Mouse (Mus musculus) lung, adult 10 weeks (tissue): ENCODE measurements around the gene Timmdc1. TPM values are rescaled to one million over a fixed set of nuclear protein-coding genes. Genes with fewer than 3 reads are reported as not detected.

Experiments
- polyA plus RNA-seq: library from polyadenylated mRNA; stranded (reverse); fragments of 350-450 nt; fragmentation: Illumina TruSeq; extraction: RNeasy Lipid Tissue Mini Kit (QIAGEN cat#74804); gene quantifications from one replicate; pipeline ENCODE4 v1.2.3, GENCODE M21; 2014; ENCODE audit warnings: low read depth, low replicate concordance; ENCODE audit not compliant: insufficient read depth

The Timmdc1 gene
- polyA plus RNA-seq: 11.8 TPM

DNA sequence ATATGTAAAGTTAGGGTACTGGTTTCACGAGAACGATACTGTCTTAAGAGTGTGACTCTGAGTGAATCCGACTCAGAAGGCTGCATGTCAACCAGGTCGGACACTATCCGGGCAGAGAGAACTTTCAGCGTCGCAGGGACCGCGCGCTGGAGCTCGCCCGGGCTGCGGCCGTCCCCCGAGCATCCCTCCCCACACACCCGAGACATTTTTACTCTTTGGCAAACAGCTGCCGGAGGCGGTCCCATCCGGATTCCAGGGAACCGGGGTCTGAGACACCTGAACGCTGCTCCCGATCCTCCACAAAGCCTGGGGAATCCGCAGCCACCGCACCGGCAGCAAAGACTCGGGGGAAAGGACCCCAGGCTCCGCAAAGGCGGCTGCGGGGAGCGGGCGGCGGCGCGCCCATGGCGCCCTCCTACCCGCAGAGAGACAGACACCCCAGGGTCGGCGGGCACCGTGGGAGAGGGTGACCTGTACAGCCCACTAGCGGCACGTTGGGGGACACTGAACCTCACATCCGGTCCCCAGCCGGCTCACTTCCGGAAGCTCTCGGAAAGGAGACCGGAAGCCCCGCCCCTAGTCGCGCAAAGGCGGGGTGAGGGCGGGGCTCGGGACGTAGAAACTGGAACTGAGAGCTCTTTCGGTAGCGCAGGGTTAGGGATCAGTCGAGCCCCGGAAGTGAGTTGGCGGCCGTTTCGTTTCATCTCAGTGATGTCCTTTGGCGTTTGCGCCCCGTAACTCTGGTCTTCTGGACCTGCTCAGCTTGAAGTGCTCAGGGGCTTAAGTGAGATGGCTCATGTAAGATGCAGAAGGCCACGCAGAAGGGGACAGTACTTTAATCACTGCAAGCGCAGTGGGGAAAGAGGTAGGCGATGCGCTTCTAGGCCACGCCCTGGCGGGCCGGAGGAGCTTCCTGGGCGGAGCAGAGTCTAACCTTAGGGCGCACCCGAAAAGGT is at the start of gene Timmdc1:
TSS of gene Timmdc1 (minus strand) at position 535 of the 956 bp plus-strand sequence.

DNA sequence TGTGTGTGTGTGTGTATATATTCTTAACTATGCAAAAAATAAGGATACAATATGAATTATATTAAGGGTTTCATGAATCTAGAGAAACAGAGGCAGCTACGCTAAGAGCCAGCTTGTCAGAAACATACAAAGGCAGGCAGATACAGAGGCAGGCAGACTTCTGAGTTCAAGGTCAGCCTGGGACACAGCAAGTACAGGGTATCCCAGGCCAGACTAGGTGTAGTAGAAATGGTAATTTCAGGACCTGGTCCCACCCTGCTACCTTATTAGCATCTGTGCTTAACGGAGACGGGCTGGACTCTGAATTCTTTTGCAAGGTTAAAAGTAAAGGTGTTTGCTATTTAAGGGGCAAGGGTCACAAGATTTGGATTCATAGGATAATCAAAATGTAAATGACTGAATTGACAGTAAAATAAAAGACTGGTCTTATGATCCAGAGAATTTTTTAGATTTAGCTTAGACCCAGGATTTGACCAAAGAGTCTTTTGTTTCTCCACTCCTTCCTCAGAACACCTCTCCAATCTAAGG is 35.8 kb upstream of the Timmdc1 start, which contains the start of gene Tmem39a:
TSS of gene Tmem39a (plus strand) at position 478 of the 528 bp plus-strand sequence.

DNA sequence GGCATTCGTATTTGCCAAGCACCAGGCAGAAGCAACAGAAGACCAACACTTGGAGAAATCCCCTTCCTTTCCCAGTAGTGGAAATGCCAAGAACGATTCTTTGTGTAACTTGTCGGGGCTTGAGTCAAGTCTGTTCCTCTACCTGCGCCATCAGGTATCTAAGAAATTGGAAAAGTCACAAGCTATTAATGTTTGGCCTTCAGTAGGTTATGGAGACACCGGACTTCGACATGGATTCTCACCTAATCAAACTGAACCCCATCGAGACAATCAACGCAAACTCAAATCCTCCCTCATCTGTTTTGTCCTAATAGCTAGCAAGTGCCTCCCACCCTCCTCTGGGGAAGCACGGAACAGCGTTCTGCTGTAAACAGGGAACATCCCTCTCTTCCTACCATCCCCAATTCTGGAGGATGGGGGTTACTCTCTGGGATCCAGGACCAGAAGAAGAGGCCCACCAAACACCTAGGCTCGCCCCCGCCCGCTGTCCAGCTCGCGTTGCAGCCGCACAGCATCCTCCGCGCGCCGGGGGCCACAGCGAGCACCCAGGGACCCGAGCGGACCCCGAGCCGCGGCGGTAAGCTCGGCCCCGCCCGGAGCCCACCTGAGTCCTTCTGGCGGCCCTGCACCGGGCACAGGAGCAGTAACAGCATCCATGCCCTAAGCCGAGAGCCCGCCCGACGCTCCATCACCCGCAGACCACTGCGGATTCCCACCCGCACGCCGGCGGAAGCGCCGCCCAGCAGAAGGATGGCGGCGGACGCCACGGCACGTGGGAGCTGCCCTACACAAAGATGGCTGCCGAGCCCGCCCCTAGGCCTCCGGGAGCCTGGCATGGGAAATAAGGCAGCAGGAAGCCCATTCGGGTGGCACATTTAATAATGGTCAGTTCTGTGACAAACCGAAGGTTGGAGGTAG is 27.3 kb upstream of the Timmdc1 start, which contains the start of gene Poglut1:
TSS of gene Poglut1 (minus strand) at position 780 of the 918 bp plus-strand sequence.

DNA sequence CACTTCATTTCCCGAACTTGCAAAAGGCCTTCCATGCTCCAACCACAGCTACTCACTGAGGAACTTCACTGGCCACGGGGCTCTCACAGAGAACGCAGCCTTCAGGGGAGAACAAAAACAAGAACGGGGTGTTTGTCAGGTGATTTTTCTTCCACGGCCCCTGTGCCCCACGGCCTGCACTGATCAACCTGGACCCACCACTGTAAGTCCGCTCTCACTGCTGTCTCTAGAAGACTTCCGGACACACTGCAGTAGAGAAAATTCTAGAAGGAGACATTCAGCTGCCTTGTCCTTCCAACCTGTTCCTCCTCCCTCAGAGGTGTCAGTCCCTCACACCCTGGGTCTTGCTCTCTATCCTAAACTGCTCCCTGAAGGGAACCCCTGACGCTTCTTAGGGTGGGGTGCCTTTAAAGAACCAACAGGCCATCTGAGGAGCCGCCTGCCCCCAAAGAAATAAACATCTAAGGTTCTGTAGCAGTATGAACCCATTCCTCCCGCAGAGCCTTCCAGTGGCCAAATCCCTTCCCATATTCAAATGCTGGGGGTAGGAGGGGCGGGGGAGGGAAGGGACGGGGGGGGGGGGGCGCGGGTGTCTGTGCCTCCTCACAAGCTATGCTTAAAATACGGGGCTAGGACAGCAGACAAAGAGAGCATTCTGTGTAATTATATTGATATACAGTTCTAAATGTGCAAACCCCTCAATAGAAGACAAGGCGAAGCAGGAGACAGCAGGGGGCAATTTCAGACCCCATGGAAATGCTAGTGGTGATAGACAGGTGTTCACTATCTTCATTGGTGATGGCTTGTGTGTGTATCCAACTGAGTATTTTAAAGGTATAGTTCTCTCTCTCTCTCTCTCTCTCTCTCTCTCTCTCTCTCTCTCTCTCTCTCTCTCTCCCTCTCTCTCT is 66.7 kb downstream of the Timmdc1 start, which contains the start of gene Cd80:
TSS of gene Cd80 (plus strand) at position 51 of the 908 bp plus-strand sequence.

DNA sequence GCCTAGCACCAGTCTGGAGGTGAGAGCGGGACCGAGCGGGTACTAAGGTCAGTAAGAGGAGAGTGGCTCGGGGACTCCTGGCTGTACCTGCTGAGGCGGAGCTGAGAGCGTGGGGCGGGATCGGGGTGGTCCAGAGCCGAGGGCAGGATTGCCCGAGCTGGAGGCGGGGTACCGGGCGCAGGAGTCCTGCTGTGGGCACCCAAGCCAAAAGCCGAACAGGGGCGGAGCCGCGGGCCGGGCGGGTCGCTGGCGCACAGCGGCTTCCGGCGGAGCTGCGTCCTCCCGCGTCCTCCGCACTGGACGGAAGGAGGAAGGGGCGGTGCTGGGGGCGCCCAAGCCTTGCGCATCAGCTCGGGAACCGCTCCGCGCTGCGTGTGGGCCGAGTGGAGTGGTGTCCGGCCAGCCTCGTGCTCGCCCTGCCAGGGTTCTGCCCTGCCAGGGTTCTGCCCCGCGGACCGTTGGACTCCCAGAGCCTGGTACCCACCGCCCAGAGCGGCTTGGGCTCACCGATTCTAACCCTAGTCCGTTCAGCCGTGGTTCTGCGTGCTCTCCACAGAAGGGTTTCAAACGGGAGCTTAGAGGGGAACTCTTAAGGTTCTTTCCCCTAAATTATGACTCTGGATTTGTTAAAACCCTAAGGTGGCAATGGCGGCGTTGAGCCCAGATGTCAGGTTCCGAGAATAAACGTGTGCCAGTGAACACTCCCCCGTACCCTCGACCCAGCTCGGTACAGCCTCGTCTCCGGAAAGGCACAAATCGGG is 69.8 kb downstream of the Timmdc1 start, which contains the start of gene Adprh:
TSS of gene Adprh (minus strand) at position 262 of the 761 bp plus-strand sequence.

Other genes starting within 250 kb of the Timmdc1 start
- gene Nr1i2, start 227.8 kb downstream of the Timmdc1 start, polyA plus RNA-seq: 0.54 TPM
- gene Maats1, start 180.5 kb downstream of the Timmdc1 start, polyA plus RNA-seq: 3.7 TPM
- 288 TPM for gene Cox17, start 175.7 kb downstream of the Timmdc1 start, polyA plus RNA-seq
- gene Gm21987, start 175.6 kb downstream of the Timmdc1 start, polyA plus RNA-seq: not detected
- gene Popdc2, start 160.5 kb downstream of the Timmdc1 start, polyA plus RNA-seq: 11.8 TPM
- 1.6 TPM for gene Pla1a, start 89.5 kb downstream of the Timmdc1 start, polyA plus RNA-seq
- gene Adprh, start 70.0 kb downstream of the Timmdc1 start, polyA plus RNA-seq: 25.5 TPM
- gene Cd80, start 67.1 kb downstream of the Timmdc1 start, polyA plus RNA-seq: 1.5 TPM
- gene Poglut1, start 27.6 kb upstream of the Timmdc1 start, polyA plus RNA-seq: 23.5 TPM
- 24.3 TPM for gene Tmem39a, start 36.0 kb upstream of the Timmdc1 start, polyA plus RNA-seq
- gene Arhgap31, start 190.6 kb upstream of the Timmdc1 start, polyA plus RNA-seq: 23.6 TPM
- gene B4galt4, start 219.6 kb upstream of the Timmdc1 start, polyA plus RNA-seq: 36.5 TPM